Mouse (Mus musculus) spleen, adult 2 months (tissue): ENCODE results near the gene P2ry6.

Experiments
- CTCF ChIP-seq: fragments of 200-500 bp; IDR thresholded peaks from 2 replicates; pipeline ENCODE4 v1.5.1; 2011; ENCODE audit warnings: mild to moderate bottlenecking, inconsistent platforms; ENCODE audit not compliant: insufficient read depth, insufficient read length, insufficient replicate concordance; ENCODE audit errors: extremely low read depth
- POLR2A ChIP-seq: fragments of 200-500 bp; IDR thresholded peaks from 2 replicates; pipeline ENCODE4 v1.6.1; 2011; ENCODE audit warnings: low read depth, low read length, inconsistent platforms

DNA sequence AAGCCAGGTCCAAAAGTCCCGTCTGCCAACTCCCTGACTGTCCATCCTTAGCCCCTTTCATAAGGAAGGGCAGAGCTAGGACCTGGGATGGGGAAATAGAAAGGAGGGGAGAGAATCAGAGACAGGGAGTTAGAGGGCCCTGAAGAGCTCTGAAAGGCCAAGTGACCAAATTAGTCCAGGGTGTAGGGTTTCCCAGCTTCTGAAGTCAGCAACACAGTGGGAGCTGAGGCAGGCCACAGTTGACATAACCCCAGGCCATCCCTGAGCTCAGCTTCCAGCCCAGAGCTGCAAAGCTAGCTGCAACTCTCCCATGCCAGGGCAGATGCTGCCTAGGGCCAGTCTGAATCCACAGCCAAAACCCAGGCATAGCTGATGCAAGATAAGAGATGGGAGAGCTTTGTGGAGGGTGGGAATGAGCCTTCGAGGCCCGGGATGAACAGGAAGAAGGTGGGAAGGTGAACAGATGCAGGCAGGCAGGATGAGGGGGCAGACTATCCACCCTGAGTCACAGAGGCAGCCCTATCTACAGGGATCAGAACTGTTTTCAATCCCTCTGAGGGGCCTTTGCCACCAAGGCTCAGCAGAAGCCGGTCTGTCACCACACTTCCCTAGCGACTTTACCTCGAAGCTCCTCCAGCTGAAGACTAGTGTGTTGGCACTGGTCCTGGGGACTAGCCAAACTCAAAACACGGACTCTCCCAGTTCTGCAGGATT, 47.0 kb downstream of the P2ry6 start:
- TF ChIP-seq POLR2A (no peak), CTCF (no peak)
